Mouse (Mus musculus) naive thymus-derived CD4-positive, alpha-beta T cell, adult 2 months (primary cell): Measurements from ENCODE around the gene 4930412O13Rik.

Experiments
- DNase-seq: peaks from one replicate; pipeline ENCODE4 v3.0.0-alpha.2; 2011; ENCODE audit warnings: low read depth

4930412O13Rik gene

GRCm38 (mm10) chr2:9897846-9898245, 16.8 kb downstream of the 4930412O13Rik start:
- DNase-seq = no peak

- DNase-seq = no peak
Measured at GRCm38 (mm10) chr2:9903854-9904560, 23.0 kb downstream of the 4930412O13Rik start.

- DNase-seq = no peak
Measured at GRCm38 (mm10) chr2:9905995-9906394, 24.9 kb downstream of the 4930412O13Rik start.

GRCm38 (mm10) chr2:9917602-9918001, 36.5 kb downstream of the 4930412O13Rik start:
- DNase-seq = no peak

- DNase-seq = no peak
Measured at GRCm38 (mm10) chr2:9918691-9919471, 37.8 kb downstream of the 4930412O13Rik start.

- DNase-seq = peak; percentile 8
Measured at GRCm38 (mm10) chr2:9926194-9926904, 45.3 kb downstream of the 4930412O13Rik start.

GRCm38 (mm10) chr2:9926905-9927283, 45.8 kb downstream of the 4930412O13Rik start:
- no peak for DNase-seq
